Comparison of ENCODE assay signal across 18 mouse cellular contexts in the genomic region with DNA sequence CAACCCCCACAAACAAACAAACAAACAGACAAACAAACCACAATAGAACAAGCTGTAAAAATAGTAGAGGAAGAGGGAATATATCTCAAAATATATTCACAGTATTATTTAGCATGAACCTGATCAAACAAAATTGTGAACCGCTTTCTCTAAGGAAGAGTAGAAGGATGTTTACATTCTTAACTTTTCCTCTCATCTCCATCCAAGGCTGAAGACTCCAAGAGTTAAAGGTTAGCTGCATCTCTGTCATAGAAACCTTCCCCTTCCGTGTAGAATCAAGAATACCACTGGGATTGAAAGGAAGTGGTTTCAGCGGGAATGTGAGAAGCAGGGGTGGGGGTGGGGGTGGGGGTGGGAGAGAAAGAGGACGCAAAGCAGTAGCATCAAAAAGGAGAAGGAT. TPM values are rescaled to one million over a fixed set of nuclear protein-coding genes. Genes with fewer than 3 reads are reported as not detected.
DNase-seq lines count a peak whose midpoint lies in the region; ATAC-seq and TF ChIP-seq lines count a peak whose summit lies in the region.
"Had no signal": no experiment of that assay in that cellular context is flagged by ENCODE, and none has a peak within 500 bp of the region (broad histone marks: within the 10 kb centered on the region; RNA-seq: fewer than 3 reads in every experiment).

No protein-coding gene starts in this region.

- no peak overlapping the region for H3K9ac ChIP-seq in lung, embryonic 15.5 days
- H3K9ac ChIP-seq in lung, postnatal 0 days (replicated peaks; ENCODE audit: low read depth): no peak overlapping the region
- H3K9ac ChIP-seq: embryonic facial prominence, embryonic 12.5 days; forebrain, embryonic 13.5 days; forebrain, embryonic 15.5 days had no signal

- 29% methylated on average over 4 of the region's 4 CpGs for WGBS in lung, embryonic 15.5 days
- WGBS in lung, adult 2 months: 55% methylated on average over 4 of the region's 4 CpGs
- 22% methylated on average over 3 of the region's 4 CpGs for WGBS in lung, postnatal 0 days

- TF ChIP-seq POLR2A in lung, adult 2 months (IDR thresholded peaks at IDR 0.05; ENCODE audit: borderline replicate concordance, extremely low read depth, low read depth, low read length): no peak
- no peak for TF ChIP-seq POLR2A in brain, embryonic 14.5 days (IDR thresholded peaks at IDR 0.05; ENCODE audit: borderline replicate concordance, extremely low read depth, insufficient read depth, insufficient read length, poor library complexity, severe bottlenecking)

- no peaks in the 10 kb centered on the region for H3K36me3 ChIP-seq in lung, embryonic 15.5 days
- H3K36me3 ChIP-seq in lung, postnatal 0 days (ENCODE audit: insufficient read depth, low read length): no peaks in the 10 kb centered on the region
- H3K36me3 ChIP-seq: embryonic facial prominence, embryonic 10.5 days; embryonic facial prominence, embryonic 12.5 days; forebrain, embryonic 15.5 days had no signal

- H3K4me1 ChIP-seq in lung, embryonic 15.5 days: peaks cover 6% of the 10 kb centered on the region; the same call in 1 of the 2 replicates
- H3K4me1 ChIP-seq in lung, adult 2 months (ENCODE audit: control insufficient read depth, insufficient read depth, low read length): no peaks in the 10 kb centered on the region; the same call in 1 of the 2 replicates
- no peaks in the 10 kb centered on the region for H3K4me1 ChIP-seq in lung, postnatal 0 days (ENCODE audit: insufficient read depth, low read depth, low read length)
- H3K4me1 ChIP-seq: embryonic facial prominence, embryonic 10.5 days; embryonic facial prominence, embryonic 12.5 days; forebrain, embryonic 13.5 days; forebrain, embryonic 15.5 days had no signal

- H3K4me2 ChIP-seq in lung, embryonic 15.5 days: no peak overlapping the region
- H3K4me2 ChIP-seq in lung, postnatal 0 days (replicated peaks; ENCODE audit: low read depth, low read length): no peak overlapping the region
- H3K4me2 ChIP-seq: embryonic facial prominence, embryonic 12.5 days; forebrain, embryonic 13.5 days; forebrain, embryonic 15.5 days had no signal

- no peaks in the 10 kb centered on the region; the same call in 1 of the 2 replicates for H3K9me3 ChIP-seq in lung, embryonic 15.5 days
- H3K9me3 ChIP-seq in lung, postnatal 0 days (ENCODE audit: low read length): no peaks in the 10 kb centered on the region
- H3K9me3 ChIP-seq: embryonic facial prominence, embryonic 12.5 days; forebrain, embryonic 15.5 days had no signal

- no peak for TF ChIP-seq EP300 in lung, postnatal 0 days (IDR thresholded peaks at IDR 0.05)

- no peak for DNase-seq in lung, adult 2 months
- peak; percentile 17 for DNase-seq in lung, postnatal 0 days (ENCODE audit: low spot score)
- DNase-seq in lung, postnatal 36 days: no peak
- DNase-seq in brain, embryonic 14.5 days (ENCODE audit: low read depth): peak; percentile 1
- peak; percentile 11 for DNase-seq in lung, postnatal 25 days (ENCODE audit: low spot score)
- DNase-seq in ovary, postnatal 10 days (ENCODE audit: low spot score): no peak
- DNase-seq: adrenal gland, adult 2 months; adrenal gland, postnatal 10 days; adrenal gland, postnatal 25 days; cerebellum, adult 11-12 months; cerebellum, adult 2 months; cerebellum, adult 9-10 months; cerebellum, postnatal 25 days had no signal

- peak; percentile 60; the same call in 1 of the 2 replicates for ATAC-seq in lung, embryonic 15.5 days (ENCODE audit: borderline replicate concordance, extremely low read depth, low FRiP score, low TSS enrichment)
- ATAC-seq in lung, postnatal 0 days: peak; percentile 43
- ATAC-seq: forebrain, embryonic 13.5 days; forebrain, embryonic 15.5 days had no signal

- H3K27me3 ChIP-seq in lung, embryonic 15.5 days: no peaks in the 10 kb centered on the region
- no peaks in the 10 kb centered on the region for H3K27me3 ChIP-seq in lung, postnatal 0 days (replicated peaks; ENCODE audit: insufficient read depth, low read length)
- H3K27me3 ChIP-seq: embryonic facial prominence, embryonic 12.5 days; forebrain, embryonic 13.5 days; forebrain, embryonic 15.5 days had no signal

- H3K4me3 ChIP-seq in lung, embryonic 15.5 days: no peak overlapping the region
- no peak overlapping the region for H3K4me3 ChIP-seq in lung, adult 2 months (replicated peaks; ENCODE audit: extremely low read depth, low read depth, low read length)
- H3K4me3 ChIP-seq in lung, postnatal 0 days (ENCODE audit: low read depth, low read length): no peak overlapping the region
- H3K4me3 ChIP-seq: embryonic facial prominence, embryonic 10.5 days; embryonic facial prominence, embryonic 12.5 days; forebrain, embryonic 13.5 days; forebrain, embryonic 15.5 days had no signal

- H3K27ac ChIP-seq in lung, embryonic 15.5 days: peak overlapping the region; percentile 83
- H3K27ac ChIP-seq in lung, postnatal 0 days (ENCODE audit: low read length): no peak overlapping the region
- H3K27ac ChIP-seq: embryonic facial prominence, embryonic 10.5 days; embryonic facial prominence, embryonic 12.5 days; forebrain, embryonic 13.5 days; forebrain, embryonic 15.5 days had no signal

- no peak for TF ChIP-seq CTCF in lung, adult 2 months (IDR thresholded peaks at IDR 0.05; ENCODE audit: insufficient read depth, low read length)
- TF ChIP-seq CTCF in lung, postnatal 0 days (IDR thresholded peaks at IDR 0.05): no peak
- TF ChIP-seq CTCF in brain, embryonic 14.5 days (IDR thresholded peaks at IDR 0.05; ENCODE audit: borderline replicate concordance, extremely low read depth, insufficient read depth, insufficient read length): no peak

RNA-seq across cellular contexts. Expression of gene Pde5a, which starts 51.9 kb away (rescaled TPM):
- 27.8 and 28.9 TPM in 2 replicates for polyA plus RNA-seq in lung, embryonic 15.5 days (2015; fragmentation: Nextera tagmentation; extraction: Ambion mirVana)
- polyA plus RNA-seq in lung, adult 2 months (2012; rRNA removed): 24.4 and 35.5 TPM in 2 replicates
- 16.6 and 22.7 TPM in 2 replicates for polyA plus RNA-seq in lung, postnatal 0 days (2015; fragmentation: Nextera tagmentation; extraction: Ambion mirVana)
- polyA plus RNA-seq in brain, embryonic 14.5 days (2012; rRNA removed): 5.0 and 6.2 TPM in 2 replicates

RNA-seq across cellular contexts. Expression of gene Fnbp1l, which starts 57.3 kb away (rescaled TPM):
- polyA plus RNA-seq in lung, embryonic 15.5 days (2015; fragmentation: Nextera tagmentation; extraction: Ambion mirVana): 50.2 and 52.8 TPM in 2 replicates
- polyA plus RNA-seq in lung, adult 2 months (2012; rRNA removed): 20.1 and 40.4 TPM in 2 replicates
- 32.3 and 41.1 TPM in 2 replicates for polyA plus RNA-seq in lung, postnatal 0 days (2015; fragmentation: Nextera tagmentation; extraction: Ambion mirVana)
- 292 and 358 TPM in 2 replicates for polyA plus RNA-seq in brain, embryonic 14.5 days (2012; rRNA removed)

Comparison
In these comparisons a context has a peak if more than half of its experiments do, and no peak if none do; other contexts are left out.
1. DNase-seq: peak in lung, postnatal 0 days (single experiment), brain, embryonic 14.5 days (single experiment) and lung, postnatal 25 days (single experiment); none in lung, adult 2 months (single experiment), lung, postnatal 36 days (single experiment) and ovary, postnatal 10 days (single experiment).